Mouse (Mus musculus) embryonic fibroblast, embryonic 13.5 days (primary cell): ENCODE data around the gene Tas2r140.

Experiments
- CTCF ChIP-seq: IDR thresholded peaks from 2 replicates; pipeline ENCODE4 v1.5.1; 2011; ENCODE audit warnings: mild to moderate bottlenecking, control low read depth, low read length, moderate library complexity, borderline replicate concordance; ENCODE audit not compliant: insufficient read depth
- POLR2A ChIP-seq: IDR thresholded peaks from 2 replicates; pipeline ENCODE4 v1.6.1; 2011; ENCODE audit warnings: low read depth, mild to moderate bottlenecking, control low read depth, low read length, moderate library complexity

- TF ChIP-seq POLR2A (no peak), CTCF (no peak)
Observed at GRCm38 (mm10) chr6:133055716-133056115, at the start of gene Tas2r140.
